Mouse (Mus musculus): ENCODE data around the gene Gm428.
"Not testable (repeated sequence)": the region's sequence is repeated elsewhere in the genome, so short reads cannot be mapped to it uniquely, and the experiment has no call there.

Gm428 gene

GRCm38 (mm10) chr4:73683216-73683615 lies at the start of gene Gm428:
TSS of gene Gm428 (plus strand) at chr4:73683516.
- not testable (repeated sequence) for DNase-seq (ENCODE audit: low spot score)

GRCm38 (mm10) chr4:73637821-73638220 lies 45.5 kb upstream of the Gm428 start, which contains the start of gene Gm11236:
TSS of gene Gm11236 (plus strand) at chr4:73638121.
- not testable (repeated sequence) for DNase-seq (ENCODE audit: low spot score)

DNA sequence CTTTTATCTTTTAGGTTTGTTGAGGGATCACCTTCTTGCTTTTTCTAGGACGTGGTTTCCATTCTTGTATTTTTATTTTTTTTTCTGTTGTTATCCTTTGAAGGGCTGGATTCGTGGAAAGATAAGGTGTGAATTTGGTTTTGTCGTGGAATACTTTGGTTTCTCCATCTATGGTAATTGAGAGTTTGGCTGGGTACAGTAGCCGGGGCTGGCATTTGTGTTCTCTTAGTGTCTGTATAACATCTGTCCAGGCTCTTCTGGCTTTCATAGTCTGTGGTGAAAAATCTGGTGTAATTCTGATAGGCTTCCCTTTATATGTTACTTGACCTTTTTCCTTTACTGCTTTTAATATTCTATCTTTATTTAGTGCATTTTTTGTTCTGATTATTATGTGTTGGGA lies 21.5 kb upstream of the Gm428 start:
- DNase-seq (ENCODE audit: low spot score), result not testable (repeated sequence)

- DNase-seq (ENCODE audit: low spot score), result not testable (repeated sequence)
These were observed 15.3 kb upstream of the Gm428 start, which contains the start of gene Gm11239 for GRCm38 (mm10) chr4:73668054-73668453. TSS of gene Gm11239 (plus strand) at chr4:73668354.

DNA sequence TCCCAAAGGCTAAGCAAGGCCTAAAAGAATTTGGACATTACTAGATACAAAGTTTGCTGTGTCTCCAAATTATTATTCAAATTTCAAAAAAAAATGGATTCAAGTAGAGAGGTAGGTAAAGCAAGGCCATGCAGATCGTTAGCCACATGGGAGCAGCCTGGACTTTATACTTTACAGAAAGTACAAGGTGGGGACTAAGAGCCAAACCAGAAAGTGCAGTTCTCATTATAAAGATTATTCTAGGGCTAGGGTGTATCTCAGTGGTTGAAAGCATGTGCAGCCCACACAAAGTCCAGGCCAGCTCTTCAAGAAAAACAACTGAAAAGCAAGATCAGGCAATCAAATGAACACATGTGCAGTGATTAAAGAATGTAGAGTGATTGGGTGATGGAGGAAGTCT lies 35.4 kb downstream of the Gm428 start:
- no peak for DNase-seq (ENCODE audit: low spot score)

GRCm38 (mm10) chr4:73719819-73720218 lies 36.5 kb downstream of the Gm428 start:
- no peak for DNase-seq (ENCODE audit: low spot score)

All from ovary, adult 18-20 months (tissue).